In genomic region chr4:65594601-65595369, GRCm38 (mm10) we compare ENCODE assay signal across 18 mouse cellular contexts.
"Had no signal": no experiment of that assay in that cellular context is flagged by ENCODE, and none has a peak within 500 bp of the region (broad histone marks: within the 10 kb centered on the region; RNA-seq: fewer than 3 reads in every experiment).

No protein-coding gene starts in this region.

- ATAC-seq: hindbrain, embryonic 16.5 days; inflammation-experienced regulatory T-cells, adult 6 months; intestine, embryonic 15.5 days; intestine, postnatal 0 days; liver, postnatal 0 days had no signal

- DNase-seq: gastrocnemius, adult 2 months; gastrocnemius, postnatal 10 days; gastrocnemius, postnatal 25 days; heart, adult 2 months; heart, postnatal 14 days; heart, postnatal 36 days; kidney, adult 18-20 months; kidney, adult 8-10 months; kidney, postnatal 10 days; kidney, postnatal 25 days; kidney, postnatal 4 days; liver; liver, embryonic 13.5 days; liver, postnatal 0 days had no signal
